ENCODE assay signal across 8 mouse cellular contexts in genomic region chr10:81409330-81409729, GRCm38 (mm10). TPM values are rescaled to one million over a fixed set of nuclear protein-coding genes. Genes with fewer than 3 reads are reported as not detected.
DNase-seq lines count a peak whose midpoint lies in the region; ATAC-seq lines count a peak whose summit lies in the region.

No protein-coding gene starts in this region.

- H3K4me2 ChIP-seq in kidney, embryonic 14.5 days (replicated peaks; ENCODE audit: low read depth, low read length) = peak overlapping the region; percentile 24; the same call in 1 of the 2 replicates
- H3K4me2 ChIP-seq in embryonic facial prominence, embryonic 15.5 days (replicated peaks) = no peak overlapping the region
- H3K4me2 ChIP-seq in liver, embryonic 12.5 days = peak overlapping the region; percentile 50

- ATAC-seq in kidney, embryonic 14.5 days (ENCODE audit: low FRiP score, low TSS enrichment) = peak; percentile 2; the same call in 1 of the 2 replicates
- no peak for ATAC-seq in embryonic facial prominence, embryonic 15.5 days (ENCODE audit: insufficient number of reproducible peaks, low FRiP score, low TSS enrichment, low read depth)
- ATAC-seq in liver, embryonic 12.5 days = no peak

- H3K9ac ChIP-seq in kidney, embryonic 14.5 days (ENCODE audit: low read depth, low read length) = no peak overlapping the region
- H3K9ac ChIP-seq in embryonic facial prominence, embryonic 15.5 days = no peak overlapping the region
- H3K9ac ChIP-seq in liver, embryonic 12.5 days = 0 out of 2 replicates have a peak overlapping the region, but pooled peaks have one; percentile 8

- no peaks in the 10 kb centered on the region for H3K9me3 ChIP-seq in kidney, embryonic 14.5 days (ENCODE audit: control insufficient read depth, low read length)
- no peaks in the 10 kb centered on the region for H3K9me3 ChIP-seq in embryonic facial prominence, embryonic 15.5 days (replicated peaks)
- H3K9me3 ChIP-seq in liver, embryonic 12.5 days (replicated peaks) = no peaks in the 10 kb centered on the region

- no peaks in the 10 kb centered on the region for H3K27me3 ChIP-seq in kidney, embryonic 14.5 days (ENCODE audit: control insufficient read depth, insufficient read depth, low read length)
- no peaks in the 10 kb centered on the region for H3K27me3 ChIP-seq in embryonic facial prominence, embryonic 15.5 days
- H3K27me3 ChIP-seq in liver, embryonic 12.5 days (replicated peaks) = peaks cover 50% of the 10 kb centered on the region

- DNase-seq in kidney, adult 8-10 months = no peak
- peak; percentile 85 for DNase-seq in ES-CJ7 (ENCODE audit: low read depth, low spot score)
- no peak for DNase-seq in adrenal gland, adult 18-20 months (ENCODE audit: low spot score in 2 of 2)
- DNase-seq in layer of hippocampus, postnatal 25 days (ENCODE audit: extremely low spot score in 1 of 2, low spot score in 1 of 2) = no peak
- DNase-seq in lung, adult 18-20 months = no peak

- H3K4me3 ChIP-seq in kidney, embryonic 14.5 days (ENCODE audit: low read length) = peak overlapping the region; percentile 9; the same call in 1 of the 2 replicates
- no peak overlapping the region for H3K4me3 ChIP-seq in embryonic facial prominence, embryonic 15.5 days (replicated peaks)
- no peak overlapping the region for H3K4me3 ChIP-seq in liver, embryonic 12.5 days

- peak overlapping the region; percentile 32; the same call in 1 of the 2 replicates for H3K27ac ChIP-seq in kidney, embryonic 14.5 days (ENCODE audit: low read depth, low read length)
- H3K27ac ChIP-seq in embryonic facial prominence, embryonic 15.5 days (replicated peaks) = peak overlapping the region; percentile 58; the same call in 1 of the 2 replicates
- peak overlapping the region; percentile 42 for H3K27ac ChIP-seq in liver, embryonic 12.5 days

- peaks cover 76% of the 10 kb centered on the region for H3K4me1 ChIP-seq in kidney, embryonic 14.5 days (ENCODE audit: control insufficient read depth, insufficient read depth, low read length)
- peaks cover 85% of the 10 kb centered on the region for H3K4me1 ChIP-seq in embryonic facial prominence, embryonic 15.5 days
- H3K4me1 ChIP-seq in liver, embryonic 12.5 days = peaks cover 94% of the 10 kb centered on the region

- H3K36me3 ChIP-seq in kidney, embryonic 14.5 days (ENCODE audit: control insufficient read depth, insufficient read depth, low read length) = peaks cover 22% of the 10 kb centered on the region; the same call in 1 of the 2 replicates
- peaks cover 55% of the 10 kb centered on the region for H3K36me3 ChIP-seq in embryonic facial prominence, embryonic 15.5 days
- H3K36me3 ChIP-seq in liver, embryonic 12.5 days = peaks cover 17% of the 10 kb centered on the region; the same call in 1 of the 2 replicates

- WGBS in kidney, embryonic 14.5 days = 25% methylated on average over 8 of the region's 8 CpGs
- 14% methylated on average over 8 of the region's 8 CpGs for WGBS in embryonic facial prominence, embryonic 15.5 days
- 11% methylated on average over 8 of the region's 8 CpGs for WGBS in liver, embryonic 12.5 days (ENCODE audit: insufficient replicate concordance)

RNA-seq across cellular contexts. Expression of gene Smim24, which starts 16.5 kb away (rescaled TPM):
- polyA plus RNA-seq in kidney, embryonic 14.5 days (2014; fragmentation: Nextera tagmentation; extraction: Ambion mirVana) = 14.9 and 16.4 TPM in 2 replicates
- polyA plus RNA-seq in embryonic facial prominence, embryonic 15.5 days (2015; fragmentation: Nextera tagmentation; extraction: Ambion mirVana) = 5.0 and 8.3 TPM in 2 replicates
- polyA plus RNA-seq in liver, embryonic 12.5 days (2016; fragmentation: Nextera tagmentation; extraction: Ambion mirVana) = 1.8 TPM in 2 replicates
- 1 to 10 TPM; 1.1 to 1.2 TPM for total RNA-seq in adrenal gland, adult 18-20 months (2021)
- 1 to 10 TPM; 1.4 to 3.1 TPM for total RNA-seq in layer of hippocampus, postnatal 25 days (2021)

RNA-seq across cellular contexts. Expression of gene Gm48552, which starts 20.5 kb away (rescaled TPM):
- 0.61 and 1.5 TPM in 2 replicates for polyA plus RNA-seq in kidney, embryonic 14.5 days (2014; fragmentation: Nextera tagmentation; extraction: Ambion mirVana)
- polyA plus RNA-seq in embryonic facial prominence, embryonic 15.5 days (2015; fragmentation: Nextera tagmentation; extraction: Ambion mirVana) = 1.6 and 2.9 TPM in 2 replicates
- polyA plus RNA-seq in liver, embryonic 12.5 days (2016; fragmentation: Nextera tagmentation; extraction: Ambion mirVana) = 0.71 and 0.98 TPM in 2 replicates
- 1 to 10 TPM; 1.4 to 2.6 TPM for total RNA-seq in adrenal gland, adult 18-20 months (2021)
- 1 to 10 TPM; 3.2 to 4.7 TPM for total RNA-seq in layer of hippocampus, postnatal 25 days (2021)

RNA-seq across cellular contexts. Expression of gene Gm48551, which starts 25.1 kb away (rescaled TPM):
- polyA plus RNA-seq in kidney, embryonic 14.5 days (2014; fragmentation: Nextera tagmentation; extraction: Ambion mirVana) = 3.5 and 3.8 TPM in 2 replicates
- polyA plus RNA-seq in embryonic facial prominence, embryonic 15.5 days (2015; fragmentation: Nextera tagmentation; extraction: Ambion mirVana) = 3.1 and 3.2 TPM in 2 replicates
- polyA plus RNA-seq in liver, embryonic 12.5 days (2016; fragmentation: Nextera tagmentation; extraction: Ambion mirVana) = 0.68 and 1.2 TPM in 2 replicates
- total RNA-seq in adrenal gland, adult 18-20 months (2021) = 1 to 10 TPM; 1.5 to 1.9 TPM
- 1 to 10 TPM; 2.6 to 3.7 TPM for total RNA-seq in layer of hippocampus, postnatal 25 days (2021)

RNA-seq across cellular contexts. Expression of gene Dohh, which starts 25.1 kb away (rescaled TPM):
- polyA plus RNA-seq in kidney, embryonic 14.5 days (2014; fragmentation: Nextera tagmentation; extraction: Ambion mirVana) = 59.2 and 73.9 TPM in 2 replicates
- polyA plus RNA-seq in embryonic facial prominence, embryonic 15.5 days (2015; fragmentation: Nextera tagmentation; extraction: Ambion mirVana) = 83.1 and 85.2 TPM in 2 replicates
- polyA plus RNA-seq in liver, embryonic 12.5 days (2016; fragmentation: Nextera tagmentation; extraction: Ambion mirVana) = 70.0 and 74.5 TPM in 2 replicates
- total RNA-seq in adrenal gland, adult 18-20 months (2021) = 10 to 100 TPM; 49.1 to 50.5 TPM
- 10 to 100 TPM; 79.1 to 87.1 TPM for total RNA-seq in layer of hippocampus, postnatal 25 days (2021)

RNA-seq across cellular contexts. Expression of gene Fzr1, which starts 31.0 kb away (rescaled TPM):
- polyA plus RNA-seq in kidney, embryonic 14.5 days (2014; fragmentation: Nextera tagmentation; extraction: Ambion mirVana) = 101 and 108 TPM in 2 replicates
- 98.8 and 102 TPM in 2 replicates for polyA plus RNA-seq in embryonic facial prominence, embryonic 15.5 days (2015; fragmentation: Nextera tagmentation; extraction: Ambion mirVana)
- polyA plus RNA-seq in liver, embryonic 12.5 days (2016; fragmentation: Nextera tagmentation; extraction: Ambion mirVana) = 93.8 and 100 TPM in 2 replicates
- total RNA-seq in adrenal gland, adult 18-20 months (2021) = 10 to 100 TPM; 35.1 to 35.2 TPM
- total RNA-seq in layer of hippocampus, postnatal 25 days (2021) = 10 to 100 TPM; 65.9 to 66.6 TPM
